Mouse (Mus musculus): Measurements from ENCODE around the gene Stk4. TPM values are rescaled to one million over a fixed set of nuclear protein-coding genes. Genes with fewer than 3 reads are reported as not detected.

Gene Stk4
- polyA plus RNA-seq, 1 experiment from 2014 or later = 20.5 TPM

GRCm38 (mm10) chr2:164170326-164170725 lies 100.2 kb downstream of the Stk4 start:
- DNase-seq (ENCODE audit: low spot score) = no peak
- WGBS = 8% methylated on average over 11 of the region's 11 CpGs
- H3K4me3 ChIP-seq = peak overlapping the region; percentile 56; the same call in 1 of the 2 replicates

GRCm38 (mm10) chr2:164170902-164171301 lies 100.8 kb downstream of the Stk4 start, which contains the start of gene Kcns1:
TSS of gene Kcns1 (minus strand) at chr2:164171113.
- no peak for DNase-seq (ENCODE audit: low spot score)
- WGBS = under 1% methylated on average over 24 of the region's 29 CpGs
- Histone ChIP-seq H3K36me3 (no peaks in the 10 kb centered on the region), H3K9me3 (no peaks in the 10 kb centered on the region), H3K27me3 (ENCODE audit: insufficient read depth, poor library complexity, severe bottlenecking) (peaks cover 92% of the 10 kb centered on the region), H3K4me3 (peak within 1 kb of the TSS; percentile 56), H3K4me1 (peaks cover 36% of the 10 kb centered on the region), H3K27ac (0 out of 2 replicates have a peak within 1 kb of the TSS, but pooled peaks have one; percentile 10)

More at GRCm38 (mm10) chr2:164170326-164170725, 100.2 kb downstream of the Stk4 start:
- H3K36me3 ChIP-seq = no peaks in the 10 kb centered on the region
- peaks cover 36% of the 10 kb centered on the region for H3K4me1 ChIP-seq
- peaks cover 92% of the 10 kb centered on the region for H3K27me3 ChIP-seq (ENCODE audit: insufficient read depth, poor library complexity, severe bottlenecking)
- no peak overlapping the region for H3K27ac ChIP-seq
- H3K9me3 ChIP-seq = no peaks in the 10 kb centered on the region

GRCm38 (mm10) chr2:164173394-164173793 lies 103.3 kb downstream of the Stk4 start:
- 32% methylated on average over 3 of the region's 3 CpGs for WGBS
- H3K4me3 ChIP-seq = no peak overlapping the region
- H3K27me3 ChIP-seq (ENCODE audit: insufficient read depth, poor library complexity, severe bottlenecking) = peaks cover 88% of the 10 kb centered on the region
- H3K27ac ChIP-seq = no peak overlapping the region
- no peaks in the 10 kb centered on the region for H3K9me3 ChIP-seq
- peaks cover 31% of the 10 kb centered on the region for H3K4me1 ChIP-seq
- no peaks in the 10 kb centered on the region for H3K36me3 ChIP-seq
- DNase-seq (ENCODE audit: low spot score) = no peak

- no peaks in the 10 kb centered on the region for H3K36me3 ChIP-seq
- H3K9me3 ChIP-seq = no peaks in the 10 kb centered on the region
- no peak overlapping the region for H3K27ac ChIP-seq
- peaks cover 84% of the 10 kb centered on the region for H3K27me3 ChIP-seq (ENCODE audit: insufficient read depth, poor library complexity, severe bottlenecking)
- DNase-seq (ENCODE audit: low spot score) = no peak
- no peak overlapping the region for H3K4me3 ChIP-seq
- H3K4me1 ChIP-seq = peaks cover 29% of the 10 kb centered on the region
- WGBS = 66% methylated on average over 8 of the region's 8 CpGs
Observed at GRCm38 (mm10) chr2:164174649-164175395, 104.7 kb downstream of the Stk4 start.

GRCm38 (mm10) chr2:164175850-164176249 lies 105.7 kb downstream of the Stk4 start:
- 82% methylated on average over 3 of the region's 3 CpGs for WGBS
- Histone ChIP-seq H3K4me1 (peaks cover 24% of the 10 kb centered on the region), H3K4me3 (no peak overlapping the region), H3K9me3 (no peaks in the 10 kb centered on the region), H3K36me3 (no peaks in the 10 kb centered on the region), H3K27me3 (ENCODE audit: insufficient read depth, poor library complexity, severe bottlenecking) (peaks cover 74% of the 10 kb centered on the region), H3K27ac (no peak overlapping the region)
- no peak for DNase-seq (ENCODE audit: low spot score)

GRCm38 (mm10) chr2:164177831-164178230 lies 107.7 kb downstream of the Stk4 start:
- Histone ChIP-seq H3K36me3 (no peaks in the 10 kb centered on the region), H3K27ac (no peak overlapping the region), H3K9me3 (no peaks in the 10 kb centered on the region), H3K4me1 (peaks cover 13% of the 10 kb centered on the region; the same call in 1 of the 2 replicates), H3K4me3 (no peak overlapping the region), H3K27me3 (ENCODE audit: insufficient read depth, poor library complexity, severe bottlenecking) (peaks cover 73% of the 10 kb centered on the region)
- no peak for DNase-seq (ENCODE audit: low spot score)
- WGBS = 79% methylated on average over 5 of the region's 5 CpGs

GRCm38 (mm10) chr2:164180124-164180523 lies 110.0 kb downstream of the Stk4 start:
- WGBS = 44% methylated on average over 3 of the region's 3 CpGs
- no peak overlapping the region for H3K4me3 ChIP-seq
- DNase-seq (ENCODE audit: low spot score) = no peak

GRCm38 (mm10) chr2:164180770-164181169 lies 110.6 kb downstream of the Stk4 start:
- Histone ChIP-seq H3K36me3 (no peaks in the 10 kb centered on the region), H3K27me3 (ENCODE audit: insufficient read depth, poor library complexity, severe bottlenecking) (peaks cover 59% of the 10 kb centered on the region), H3K9me3 (no peaks in the 10 kb centered on the region), H3K4me3 (no peak overlapping the region), H3K27ac (no peak overlapping the region), H3K4me1 (0 out of 2 replicates have a peak, but pooled peaks cover 4% of the 10 kb centered on the region)
- WGBS = 84% methylated on average over 4 of the region's 4 CpGs
- DNase-seq (ENCODE audit: low spot score) = no peak

More at GRCm38 (mm10) chr2:164180124-164180523, 110.0 kb downstream of the Stk4 start:
- no peaks in the 10 kb centered on the region for H3K36me3 ChIP-seq
- no peak overlapping the region for H3K27ac ChIP-seq
- 0 out of 2 replicates have a peak, but pooled peaks cover 4% of the 10 kb centered on the region for H3K4me1 ChIP-seq
- no peaks in the 10 kb centered on the region for H3K9me3 ChIP-seq
- peaks cover 66% of the 10 kb centered on the region for H3K27me3 ChIP-seq (ENCODE audit: insufficient read depth, poor library complexity, severe bottlenecking)

- Histone ChIP-seq H3K36me3 (no peaks in the 10 kb centered on the region), H3K9me3 (no peaks in the 10 kb centered on the region), H3K4me3 (no peak within 1 kb of the TSS), H3K4me1 (0 out of 2 replicates have a peak, but pooled peaks cover 4% of the 10 kb centered on the region), H3K27me3 (ENCODE audit: insufficient read depth, poor library complexity, severe bottlenecking) (peaks cover 44% of the 10 kb centered on the region), H3K27ac (no peak within 1 kb of the TSS)
- 79% methylated on average over 7 of the region's 7 CpGs for WGBS
- DNase-seq (ENCODE audit: low spot score) = peak; percentile 72
Observed at GRCm38 (mm10) chr2:164182692-164183255, 112.7 kb downstream of the Stk4 start, which contains the start of gene Wfdc5. TSS of gene Wfdc5 (minus strand) at chr2:164182742.

- 67% methylated on average over 9 of the region's 9 CpGs for WGBS
- Histone ChIP-seq H3K27ac (no peak overlapping the region), H3K4me1 (0 out of 2 replicates have a peak, but pooled peaks cover 2% of the 10 kb centered on the region), H3K27me3 (ENCODE audit: insufficient read depth, poor library complexity, severe bottlenecking) (peaks cover 38% of the 10 kb centered on the region), H3K4me3 (no peak overlapping the region), H3K36me3 (no peaks in the 10 kb centered on the region), H3K9me3 (no peaks in the 10 kb centered on the region)
- peak; percentile 51 for DNase-seq (ENCODE audit: low spot score)
Observed at GRCm38 (mm10) chr2:164183340-164183739, 113.2 kb downstream of the Stk4 start.

- H3K4me1 ChIP-seq = no peaks in the 10 kb centered on the region
- H3K27ac ChIP-seq = no peak overlapping the region
- no peak overlapping the region for H3K4me3 ChIP-seq
- 40% methylated on average over 9 of the region's 9 CpGs for WGBS
- DNase-seq (ENCODE audit: low spot score) = peak; percentile 57
- peaks cover 32% of the 10 kb centered on the region for H3K27me3 ChIP-seq (ENCODE audit: insufficient read depth, poor library complexity, severe bottlenecking)
- H3K36me3 ChIP-seq = no peaks in the 10 kb centered on the region
- no peaks in the 10 kb centered on the region for H3K9me3 ChIP-seq
Observed at GRCm38 (mm10) chr2:164184145-164184719, 114.1 kb downstream of the Stk4 start.

- no peaks in the 10 kb centered on the region for H3K36me3 ChIP-seq
- no peak overlapping the region for H3K4me3 ChIP-seq
- no peaks in the 10 kb centered on the region for H3K4me1 ChIP-seq
- 28% methylated on average over 5 of the region's 5 CpGs for WGBS
- H3K27me3 ChIP-seq (ENCODE audit: insufficient read depth, poor library complexity, severe bottlenecking) = 0 out of 2 replicates have a peak, but pooled peaks cover 4% of the 10 kb centered on the region
- DNase-seq (ENCODE audit: low spot score) = peak; percentile 71
- H3K9me3 ChIP-seq = no peaks in the 10 kb centered on the region
- H3K27ac ChIP-seq = no peak overlapping the region
Observed at GRCm38 (mm10) chr2:164188722-164189121, 118.6 kb downstream of the Stk4 start.

GRCm38 (mm10) chr2:164190576-164190975 lies 120.5 kb downstream of the Stk4 start, which contains the start of gene Wfdc12:
TSS of gene Wfdc12 (minus strand) at chr2:164190608.
- Histone ChIP-seq H3K4me3 (no peak within 1 kb of the TSS), H3K36me3 (no peaks in the 10 kb centered on the region), H3K4me1 (no peaks in the 10 kb centered on the region), H3K27me3 (ENCODE audit: insufficient read depth, poor library complexity, severe bottlenecking) (0 out of 2 replicates have a peak, but pooled peaks cover 4% of the 10 kb centered on the region), H3K27ac (no peak within 1 kb of the TSS), H3K9me3 (no peaks in the 10 kb centered on the region)
- peak; percentile 59 for DNase-seq (ENCODE audit: low spot score)
- WGBS = 88% methylated on average over 6 of the region's 6 CpGs

All from heart, embryonic 10.5 days (tissue).